Mouse (Mus musculus) layer of hippocampus, adult 18-20 months (tissue): ENCODE data around the gene Adprhl1. TPM values are rescaled to one million over a fixed set of nuclear protein-coding genes. Genes with fewer than 3 reads are reported as not detected.

Source experiments
- DNase-seq, 2 experiments: peaks; one replicate each; pipeline ENCODE4 v3.0.0; 2022; ENCODE audit warnings: low spot score in 2 of 2
- total RNA-seq, 2 experiments: library from RNA; stranded (reverse); gene quantifications; 2 replicates each; pipeline ENCODE4 v1.2.3; 2021

Gene Adprhl1
- total RNA-seq, 2 experiments from 2014 or later = 0.74 to 1.8 TPM

DNA sequence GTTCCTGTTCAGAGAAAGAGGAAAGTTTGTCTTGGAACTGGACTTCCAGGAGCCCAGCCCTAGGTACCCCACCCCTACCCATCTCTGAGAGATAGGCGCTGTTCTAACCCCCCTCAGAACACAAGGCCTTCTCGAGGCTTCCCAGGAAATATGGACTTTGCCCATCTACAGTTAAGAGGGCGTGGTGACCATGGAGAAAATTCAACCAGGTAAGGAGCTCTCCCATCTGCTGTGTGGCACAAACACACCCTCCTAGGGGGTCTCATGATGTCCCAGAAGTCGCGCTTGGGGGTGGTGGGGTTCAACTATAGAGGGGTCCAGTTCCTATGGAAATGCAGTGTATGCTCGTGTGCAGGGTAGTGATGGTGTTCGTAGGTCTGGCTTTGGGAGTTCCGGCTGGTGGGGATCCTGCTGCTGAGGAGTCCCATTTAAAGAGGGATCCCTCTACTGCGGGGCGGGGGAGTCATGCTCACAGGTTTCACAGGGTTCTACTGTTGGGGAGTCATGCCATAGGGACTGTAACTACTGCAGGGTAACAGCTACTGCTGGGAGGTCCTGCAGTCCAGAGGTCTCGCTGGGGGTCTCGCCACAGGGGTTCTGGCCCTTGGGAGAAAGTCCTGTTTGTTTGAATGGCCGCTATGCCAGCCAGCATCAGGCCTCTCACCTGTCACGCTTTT lies 54.4 kb downstream of the Adprhl1 start:
- no peak for DNase-seq

DNA sequence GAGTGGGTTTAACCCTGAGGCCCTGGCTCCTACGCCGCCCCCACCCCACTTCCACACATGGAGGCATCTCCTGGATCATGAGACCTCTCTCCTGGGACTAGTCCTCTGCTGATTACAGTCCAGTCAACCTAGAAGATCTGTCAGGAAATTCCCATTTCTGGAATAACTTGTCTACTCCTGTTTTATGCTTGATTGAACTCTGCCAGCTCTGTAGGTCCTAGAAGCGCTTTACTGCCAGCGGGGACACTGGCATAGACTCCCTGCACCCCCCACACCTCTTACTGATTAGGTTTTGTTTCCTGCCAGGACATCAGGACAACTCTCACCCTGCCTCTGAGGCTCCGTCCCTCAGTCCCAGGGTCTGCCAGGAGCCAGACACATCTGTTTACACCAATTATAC lies 56.5 kb downstream of the Adprhl1 start:
- no peak for DNase-seq

DNA sequence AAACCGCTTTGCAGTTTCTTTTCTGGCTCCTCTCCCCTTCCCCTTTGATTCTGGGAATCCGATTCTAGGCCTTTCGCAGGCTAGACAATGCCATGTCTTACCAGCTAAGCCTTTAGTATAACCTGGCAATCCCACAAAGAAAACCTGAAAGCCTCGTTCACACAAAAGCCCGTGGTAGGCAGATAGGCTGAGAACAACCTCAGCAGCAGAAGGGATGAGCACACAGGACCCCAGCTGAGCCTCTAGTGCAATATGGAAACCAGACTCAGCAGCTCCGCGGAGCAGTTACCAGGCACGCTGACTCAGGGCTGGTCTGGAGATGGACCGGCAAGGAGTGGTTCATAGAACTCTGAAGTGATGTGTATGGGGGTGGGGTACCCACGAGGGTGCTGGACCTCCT lies 59.1 kb downstream of the Adprhl1 start:
- DNase-seq = no peak

DNA sequence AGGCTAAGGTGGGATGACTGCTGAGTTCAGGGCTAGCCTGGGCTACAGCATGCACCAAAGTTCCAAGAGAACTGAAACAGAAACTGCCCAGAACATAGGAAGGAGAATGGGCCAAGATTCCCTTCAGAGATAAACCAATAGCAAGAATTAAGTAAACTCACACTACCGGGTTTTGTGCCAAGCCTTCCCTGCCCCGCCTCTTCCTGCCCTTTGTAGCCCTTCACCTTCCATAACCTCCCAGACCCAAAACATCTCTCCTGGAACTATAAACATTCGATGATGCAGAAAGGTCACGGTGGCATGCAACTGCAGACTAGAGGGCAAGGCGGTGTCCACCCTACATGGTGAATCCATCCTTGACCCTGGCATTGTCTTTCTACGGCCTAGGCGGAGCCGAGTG lies 63.7 kb downstream of the Adprhl1 start:
- no peak for DNase-seq

DNA sequence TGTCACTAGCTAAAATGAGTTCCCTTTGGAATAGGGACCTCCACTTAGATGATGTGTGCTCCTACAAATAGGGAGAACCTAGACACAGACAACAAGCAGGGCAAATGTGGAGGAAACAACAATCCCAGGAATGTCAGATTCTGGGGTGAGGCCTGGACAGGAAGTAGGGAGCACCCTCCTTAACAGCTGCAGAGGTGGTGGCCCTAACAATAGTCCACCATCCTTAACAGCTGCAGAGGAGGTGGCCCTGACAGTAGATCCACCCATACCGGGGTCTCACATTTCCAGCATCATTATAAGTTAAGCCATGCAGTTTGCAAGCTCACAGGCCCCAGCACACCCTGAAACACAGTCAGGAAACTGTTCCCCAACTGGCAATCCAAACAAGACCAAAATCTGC lies 65.1 kb downstream of the Adprhl1 start:
- DNase-seq = no peak

DNA sequence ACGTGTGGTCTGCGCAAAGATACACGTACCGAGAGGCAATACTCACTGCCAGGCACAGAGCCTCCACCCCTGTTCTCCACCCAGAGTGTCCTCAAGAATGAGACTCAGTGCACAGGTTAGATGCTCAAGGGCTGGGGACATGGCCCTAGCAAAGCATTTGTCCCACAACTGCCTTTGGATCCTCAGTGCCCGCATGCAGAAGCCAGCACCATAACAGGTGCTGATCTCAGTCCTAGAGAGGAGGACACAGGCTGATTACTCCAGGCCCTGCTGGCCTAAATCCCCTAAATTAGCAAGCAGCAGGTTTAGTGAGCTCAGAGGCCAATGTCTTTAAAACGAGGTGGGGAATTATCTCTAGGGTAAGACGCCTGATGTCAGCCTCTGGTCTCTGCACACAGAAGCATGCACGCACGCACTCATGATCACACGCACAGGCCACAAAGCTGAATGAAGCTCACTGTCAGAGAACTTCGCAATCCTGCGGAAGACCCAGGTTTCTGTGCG lies 65.9 kb downstream of the Adprhl1 start:
- no peak for DNase-seq

DNA sequence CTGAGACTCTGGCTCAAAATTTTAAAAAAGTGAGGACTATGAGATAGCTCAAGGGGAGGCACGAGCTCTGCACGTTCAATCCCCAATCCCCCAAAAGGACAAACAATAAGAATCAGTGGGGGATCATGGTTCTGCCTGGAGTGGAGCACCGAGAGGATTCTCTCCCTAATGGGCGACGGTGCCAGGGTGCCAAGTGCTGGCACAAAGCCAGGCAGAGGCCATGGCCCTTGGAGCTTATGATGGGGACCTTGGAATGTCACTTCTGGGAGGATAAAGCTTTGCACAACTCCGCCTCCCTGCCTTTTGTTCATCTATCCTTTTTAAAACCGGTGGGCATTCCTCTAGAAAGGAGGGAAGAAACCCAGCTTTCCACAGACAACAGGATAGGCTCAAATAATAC lies 66.3 kb downstream of the Adprhl1 start:
- no peak for DNase-seq

DNA sequence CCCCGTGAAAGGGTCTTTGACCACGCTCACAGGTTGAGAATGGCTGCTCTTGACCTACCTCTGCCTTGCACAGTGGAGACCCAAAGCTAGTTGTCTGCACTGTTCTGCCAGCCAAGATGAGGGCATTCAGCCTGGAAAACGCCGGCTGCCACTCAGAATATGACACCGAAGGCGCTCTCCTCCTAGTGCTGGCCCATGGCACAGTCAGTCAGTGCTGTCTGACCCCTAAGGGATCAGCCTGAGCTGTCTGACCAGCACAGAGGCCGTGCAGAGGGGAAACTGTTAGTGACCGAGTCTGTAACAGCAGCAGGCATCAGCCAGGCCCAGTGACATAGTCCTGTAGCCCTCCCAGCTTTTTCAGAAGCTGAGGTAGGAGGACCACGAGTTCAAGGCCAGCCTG lies 66.7 kb downstream of the Adprhl1 start:
- DNase-seq = no peak

DNA sequence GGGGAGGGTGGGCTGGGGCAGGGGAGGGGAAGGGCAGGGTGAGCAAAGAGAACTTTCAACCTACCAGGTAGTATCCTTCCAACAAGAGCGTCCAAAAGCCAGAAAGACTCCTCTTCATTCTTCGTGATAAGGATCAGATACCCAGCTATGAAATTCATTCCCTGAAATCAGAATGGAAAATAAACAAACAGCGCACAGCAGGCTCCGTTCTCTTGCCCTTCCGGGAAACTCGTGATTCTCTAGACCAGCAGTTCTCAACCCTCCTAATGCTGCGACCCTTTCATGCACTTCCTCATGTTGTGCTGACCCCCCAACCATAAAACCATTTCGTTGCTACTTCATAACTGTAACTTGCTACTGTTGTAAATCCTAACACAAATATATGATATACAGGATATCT lies 67.1 kb downstream of the Adprhl1 start:
- DNase-seq = no peak

DNA sequence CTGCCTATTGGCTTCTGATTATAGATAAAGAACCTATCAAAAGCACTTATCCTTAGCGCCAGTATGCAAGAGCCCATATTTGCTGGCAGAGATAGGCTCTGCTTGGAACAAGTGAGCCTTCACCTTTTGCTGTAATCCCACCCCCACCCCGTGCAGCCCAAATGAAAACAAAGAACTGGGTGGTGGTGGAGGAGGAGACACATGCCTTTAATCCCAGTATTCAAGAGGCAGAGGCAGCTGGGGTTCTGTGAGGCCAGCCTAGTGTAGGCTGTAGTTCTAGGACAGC lies 72.3 kb downstream of the Adprhl1 start:
- DNase-seq = no peak

DNA sequence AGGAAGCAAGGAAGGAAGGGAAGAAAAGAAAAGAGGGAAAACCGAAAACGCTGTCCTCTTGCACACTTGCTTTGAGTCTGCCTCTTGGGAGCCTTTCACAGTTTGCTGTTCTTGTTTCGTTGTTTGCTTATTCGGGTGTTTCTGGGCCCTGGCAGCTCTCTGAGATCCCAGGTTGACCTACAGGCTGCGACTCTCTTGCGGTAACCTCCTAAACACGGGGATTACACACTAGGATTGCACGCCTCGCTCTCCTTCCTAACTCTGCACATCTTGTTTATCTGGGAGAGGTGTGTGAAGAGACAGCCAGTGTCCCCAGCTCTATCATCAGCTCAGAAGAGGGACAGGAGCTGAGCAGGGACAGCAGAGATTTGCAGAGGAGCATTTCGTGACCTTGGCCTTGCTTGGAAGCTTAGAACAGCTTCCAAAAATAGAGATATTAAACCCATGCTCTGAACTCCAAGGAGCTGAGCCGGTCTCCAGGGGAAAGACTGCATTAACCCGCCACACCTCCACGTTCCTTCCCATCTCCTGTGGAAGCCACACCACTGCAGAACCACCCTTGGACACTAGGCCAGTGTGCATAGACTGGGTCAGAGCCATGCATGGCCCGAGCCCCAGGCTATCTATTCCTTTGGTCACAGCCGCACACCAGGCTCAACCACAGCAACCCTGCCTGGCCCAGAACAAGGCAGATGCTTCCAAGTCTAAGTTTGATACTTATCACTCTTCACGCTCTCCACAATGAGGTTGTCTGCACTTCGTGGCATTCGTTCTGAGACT lies 72.9 kb downstream of the Adprhl1 start:
- no peak for DNase-seq

DNA sequence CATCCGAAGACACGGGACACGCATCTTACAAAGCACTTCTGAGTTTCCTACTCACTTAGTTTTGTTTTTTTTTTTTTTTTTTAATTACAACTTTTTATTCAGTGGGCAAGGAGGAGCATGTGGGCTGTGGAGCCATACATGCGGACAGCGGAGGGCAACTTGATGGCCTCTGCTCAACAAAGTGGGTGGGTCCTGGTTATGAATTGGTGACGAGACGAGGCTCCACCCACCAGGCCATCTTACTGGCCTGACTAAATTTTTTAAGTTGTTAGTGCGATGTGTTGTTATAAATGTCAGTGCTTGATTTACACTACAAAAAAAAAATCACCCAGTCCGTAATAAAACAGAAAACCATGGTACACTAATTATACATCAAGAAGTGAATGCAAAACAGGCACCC lies 73.6 kb downstream of the Adprhl1 start:
- no peak for DNase-seq

DNA sequence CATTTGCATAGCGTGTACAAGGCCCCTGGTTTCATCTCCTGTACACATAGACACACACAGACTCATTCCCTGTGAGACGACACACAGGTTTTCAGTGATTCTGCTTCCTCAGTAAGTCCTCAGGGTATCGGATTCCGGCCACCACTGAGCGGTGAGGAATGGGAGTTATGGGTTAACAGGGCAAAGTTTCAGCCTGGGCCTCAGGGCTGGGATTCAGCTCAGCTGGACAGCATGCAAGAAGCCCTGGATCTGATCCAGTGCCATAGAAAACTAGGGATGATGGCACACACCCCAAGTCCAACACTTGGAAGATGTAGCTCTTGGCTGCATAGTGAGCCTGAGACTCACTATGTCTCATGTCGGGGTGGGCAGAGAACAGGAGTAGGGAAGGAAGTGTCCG lies 74.0 kb downstream of the Adprhl1 start:
- DNase-seq = no peak

DNA sequence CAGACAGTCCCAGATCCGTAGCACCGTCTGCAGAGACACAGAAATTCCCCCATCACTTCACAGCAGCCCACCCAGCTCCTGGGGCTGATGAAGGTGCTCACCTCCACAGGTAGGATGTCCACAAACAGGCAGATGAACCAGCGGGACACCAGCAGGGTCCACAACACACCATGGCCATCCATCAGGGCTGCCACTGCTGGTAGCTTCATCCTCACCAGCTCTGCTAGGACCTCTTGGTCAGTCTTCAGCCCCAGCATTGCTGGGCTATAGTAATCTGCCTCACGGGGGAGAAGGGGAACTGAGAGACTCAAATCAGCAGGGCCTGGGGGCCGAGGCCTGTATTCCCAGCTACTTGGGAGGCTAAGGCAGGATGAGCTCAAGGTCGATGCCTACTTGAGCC lies 74.5 kb downstream of the Adprhl1 start:
- no peak for DNase-seq

DNA sequence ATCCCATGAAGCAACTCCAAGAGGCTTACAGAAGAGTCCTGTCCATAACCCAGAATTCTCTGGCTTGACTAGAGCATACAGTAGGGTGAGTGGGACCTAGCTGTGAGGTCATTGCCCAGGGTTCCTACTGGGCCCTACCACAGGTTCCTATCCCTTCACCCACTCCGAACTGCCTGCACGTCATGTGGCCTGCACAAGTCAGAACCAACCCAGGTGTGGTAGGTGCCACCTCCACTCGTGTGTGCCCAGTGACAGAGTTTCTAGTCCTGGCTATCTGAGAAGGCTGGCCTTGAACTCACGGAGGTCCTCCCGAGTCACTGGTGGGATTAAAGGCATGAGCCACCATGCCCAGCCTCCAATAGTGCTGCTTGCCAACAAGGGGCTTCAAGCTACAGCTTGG lies 75.8 kb downstream of the Adprhl1 start:
- no peak for DNase-seq

DNA sequence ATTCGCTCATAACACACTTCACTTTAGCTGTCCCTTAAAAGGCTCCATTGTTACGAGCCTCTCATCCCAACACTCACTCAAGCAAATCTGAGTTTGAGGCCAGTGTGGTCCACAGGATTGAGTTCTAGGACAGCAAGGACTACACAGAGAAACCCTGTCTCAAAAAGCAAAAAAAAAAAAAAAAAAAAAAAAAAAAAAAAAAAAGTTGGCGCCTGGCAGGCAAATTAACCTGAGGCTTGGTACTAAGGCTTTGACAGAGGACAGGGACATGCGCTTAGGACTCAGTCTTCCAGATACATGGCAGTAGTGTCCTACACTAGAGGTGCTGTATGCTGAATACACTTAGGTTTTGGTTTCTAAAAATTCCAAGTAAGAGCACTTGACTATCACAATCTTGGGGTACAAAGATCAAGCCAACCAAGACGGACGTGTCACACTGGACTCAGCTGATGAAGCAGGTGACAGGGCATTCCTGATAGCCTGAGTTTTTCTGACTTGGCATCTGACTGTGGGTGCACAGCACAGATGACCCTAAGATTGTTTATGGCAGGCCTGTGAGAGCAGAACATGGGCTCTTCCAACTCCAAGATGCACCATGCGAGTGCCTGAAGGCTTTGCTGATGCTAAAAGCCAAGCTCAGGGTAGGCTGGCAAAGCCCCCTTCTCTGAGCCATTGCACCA lies 76.6 kb downstream of the Adprhl1 start:
- no peak for DNase-seq

DNA sequence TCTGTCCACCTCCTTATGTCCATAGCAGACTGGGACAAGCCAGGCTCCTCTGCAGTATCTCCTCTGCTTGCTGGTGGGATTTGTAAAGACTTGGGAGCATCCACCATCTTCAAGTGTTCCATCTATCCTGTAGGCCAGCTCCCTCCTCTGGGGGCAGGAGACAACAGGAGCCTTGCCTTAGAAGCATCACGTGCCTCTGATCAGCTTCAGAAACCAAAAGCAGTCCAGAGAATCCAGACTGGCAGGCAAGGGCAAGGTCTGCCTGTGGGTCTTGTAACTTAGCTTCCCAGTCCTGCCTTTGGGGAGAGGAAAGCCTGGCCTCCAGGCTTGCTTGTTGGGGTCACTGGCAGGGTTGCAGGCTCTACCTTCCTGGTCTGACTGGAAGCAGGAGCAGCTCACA lies 78.3 kb downstream of the Adprhl1 start:
- no peak for DNase-seq

DNA sequence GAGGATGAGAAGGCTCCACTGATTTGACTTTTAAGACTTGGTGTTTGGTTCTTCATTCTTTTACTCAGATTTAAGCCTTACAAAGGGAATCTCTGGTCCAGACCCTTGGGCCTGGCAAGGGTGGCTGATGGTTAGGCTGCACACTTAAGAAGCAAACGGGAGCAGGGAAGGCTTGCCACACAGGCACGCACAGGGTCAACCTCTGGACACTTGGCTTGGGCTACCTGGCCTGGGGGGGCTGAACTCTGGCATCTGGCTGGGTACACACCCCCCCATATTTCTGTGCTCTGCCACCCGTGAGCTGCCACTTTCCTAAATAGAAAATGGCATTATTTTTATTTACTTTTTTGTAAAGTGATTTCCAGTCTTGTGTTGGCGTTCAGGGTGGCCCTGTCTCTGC lies 79.2 kb downstream of the Adprhl1 start:
- DNase-seq = no peak

DNA sequence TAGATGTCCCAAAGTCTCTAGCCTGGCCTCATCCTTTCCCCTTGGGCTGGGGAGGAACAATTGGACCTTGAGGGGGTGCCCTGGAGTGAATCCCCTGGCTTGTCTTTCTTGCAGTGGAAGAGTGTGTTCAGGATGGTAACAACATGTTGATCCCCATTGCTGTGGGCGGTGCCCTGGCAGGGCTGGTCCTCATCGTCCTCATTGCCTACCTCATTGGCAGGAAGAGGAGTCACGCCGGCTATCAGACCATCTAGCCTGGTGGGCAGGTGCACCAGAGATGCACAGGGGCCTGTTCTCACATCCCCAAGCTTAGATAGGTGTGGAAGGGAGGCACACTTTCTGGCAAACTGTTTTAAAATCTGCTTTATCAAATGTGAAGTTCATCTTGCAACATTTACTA lies 79.7 kb downstream of the Adprhl1 start:
- DNase-seq = no peak
